Mouse (Mus musculus) induced T-regulatory cell, adult 2 months (primary cell): ENCODE measurements at regions not wholly inside any gene's neighbourhood (a gene's known extent, or its start where the extent isn't known, plus 50 kb on each side); places are given as distances from the start of the nearest gene placed in this dataset.
"Not testable (repeated sequence)": the region's sequence is repeated elsewhere in the genome, so short reads cannot be mapped to it uniquely, and the experiment has no call there.

Source experiments
- DNase-seq: peaks from one replicate; pipeline ENCODE4 v3.0.0-alpha.2; 2012; ENCODE audit warnings: low read depth

- no peak for DNase-seq
These were observed 85.6 kb downstream of the Gxylt1 start for GRCm38 (mm10) chr15:93189266-93189855.

- no peak for DNase-seq
These were observed 98.8 kb downstream of the Gxylt1 start for GRCm38 (mm10) chr15:93176221-93176620.

- no peak for DNase-seq
These were observed 106.2 kb downstream of the Gxylt1 start for GRCm38 (mm10) chr15:93168784-93169183.

GRCm38 (mm10) chr15:93167451-93167850, 107.5 kb downstream of the Gxylt1 start:
- DNase-seq = no peak

- DNase-seq = no peak
These were observed 112.8 kb downstream of the Gxylt1 start for GRCm38 (mm10) chr15:93161924-93162910.

- no peak for DNase-seq
These were observed 113.7 kb downstream of the Gxylt1 start for GRCm38 (mm10) chr15:93161329-93161728.

GRCm38 (mm10) chr15:93155756-93156155, 119.2 kb downstream of the Gxylt1 start:
- DNase-seq = no peak

GRCm38 (mm10) chr15:93154022-93154421, 121.0 kb downstream of the Gxylt1 start:
- no peak for DNase-seq

GRCm38 (mm10) chr15:93144899-93145298, 130.1 kb downstream of the Gxylt1 start:
- no peak for DNase-seq

GRCm38 (mm10) chr15:93144264-93144663, 130.7 kb downstream of the Gxylt1 start:
- no peak for DNase-seq

GRCm38 (mm10) chr15:93133379-93133778, 141.6 kb downstream of the Gxylt1 start:
- no peak for DNase-seq

GRCm38 (mm10) chr15:93131056-93131455, 143.9 kb downstream of the Gxylt1 start:
- no peak for DNase-seq

GRCm38 (mm10) chr15:93125261-93125660, 149.7 kb downstream of the Gxylt1 start:
- no peak for DNase-seq

GRCm38 (mm10) chr15:93121156-93121555, 153.8 kb downstream of the Gxylt1 start:
- no peak for DNase-seq

GRCm38 (mm10) chr15:93117806-93118205, 157.2 kb downstream of the Gxylt1 start:
- DNase-seq = not testable (repeated sequence)

- no peak for DNase-seq
These were observed 159.3 kb downstream of the Gxylt1 start for GRCm38 (mm10) chr15:93115674-93116102.

- DNase-seq = no peak
These were observed 170.0 kb downstream of the Gxylt1 start for GRCm38 (mm10) chr15:93104936-93105335.

GRCm38 (mm10) chr15:93103426-93103825, 171.6 kb downstream of the Gxylt1 start:
- no peak for DNase-seq

- no peak for DNase-seq
These were observed 173.1 kb downstream of the Gxylt1 start for GRCm38 (mm10) chr15:93101881-93102280.

- no peak for DNase-seq
These were observed 174.1 kb downstream of the Gxylt1 start for GRCm38 (mm10) chr15:93100837-93101236.

- no peak for DNase-seq
These were observed 175.1 kb downstream of the Gxylt1 start for GRCm38 (mm10) chr15:93099840-93100239.

- DNase-seq = no peak
These were observed 178.6 kb downstream of the Gxylt1 start for GRCm38 (mm10) chr15:93096335-93096734.

- no peak for DNase-seq
These were observed 179.8 kb downstream of the Gxylt1 start for GRCm38 (mm10) chr15:93095224-93095623.
